Mouse (Mus musculus) heart, postnatal 4 days (tissue): ENCODE measurements around the gene Cd177. TPM values are rescaled to one million over a fixed set of nuclear protein-coding genes. Genes with fewer than 3 reads are reported as not detected.
A peak's percentile ranks its signal among the peaks of the same experiment; 100 is the strongest.
"Not testable (repeated sequence)": the region's sequence is repeated elsewhere in the genome, so short reads cannot be mapped to it uniquely, and the experiment has no call there.

Experiments
- DNase-seq: peaks from one replicate; pipeline ENCODE4 v3.0.0; 2021
- total RNA-seq, 2 experiments: library from RNA; stranded (reverse); gene quantifications; 2 replicates each; pipeline ENCODE4 v1.2.3; 2021

Cd177 gene
- under 1 TPM; 0.10 to 0.18 TPM for total RNA-seq

DNA sequence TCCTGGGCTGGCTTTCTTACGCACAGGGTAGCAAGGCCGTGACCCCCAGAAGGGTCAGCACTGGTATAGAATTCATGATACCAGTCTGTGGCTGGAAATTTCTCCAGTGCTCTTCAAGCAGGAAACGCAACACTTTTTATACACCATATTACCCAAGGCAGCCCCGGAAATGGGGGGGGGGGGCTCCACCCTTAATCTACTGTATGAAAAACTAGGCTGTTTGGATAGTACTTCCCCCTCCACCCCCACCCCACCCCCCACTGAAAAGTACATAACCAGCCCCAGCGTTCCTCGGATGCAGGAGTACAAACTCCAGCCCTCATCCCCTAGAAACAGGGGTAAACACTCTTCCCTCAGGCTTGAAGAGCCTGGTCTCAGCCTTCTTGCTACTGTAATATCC is at the start of gene Cd177:
Gene Cd177 (minus strand): TSS at position 101 of the 400 bp plus-strand sequence.
- no peak for DNase-seq

DNA sequence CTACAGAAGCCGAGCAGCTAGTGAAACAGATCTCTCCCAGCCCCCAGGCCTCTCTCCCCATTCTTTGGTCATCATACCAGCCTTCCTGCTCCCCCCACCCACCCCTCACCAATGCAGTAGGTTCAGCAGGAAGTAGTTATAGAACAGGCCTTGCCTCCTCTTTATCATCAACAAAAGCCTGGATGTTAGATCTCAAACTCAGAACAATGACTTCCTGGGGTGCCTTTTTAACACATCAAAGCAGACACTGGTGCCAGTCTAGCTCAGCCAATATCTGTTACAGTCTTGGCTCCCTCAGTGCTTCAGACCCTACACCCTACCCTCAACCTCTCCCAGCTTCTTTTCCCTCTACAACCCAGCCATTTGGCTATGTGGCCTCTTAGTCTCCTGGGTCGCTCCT is 48.9 kb upstream of the Cd177 start:
- DNase-seq, result no peak

DNA sequence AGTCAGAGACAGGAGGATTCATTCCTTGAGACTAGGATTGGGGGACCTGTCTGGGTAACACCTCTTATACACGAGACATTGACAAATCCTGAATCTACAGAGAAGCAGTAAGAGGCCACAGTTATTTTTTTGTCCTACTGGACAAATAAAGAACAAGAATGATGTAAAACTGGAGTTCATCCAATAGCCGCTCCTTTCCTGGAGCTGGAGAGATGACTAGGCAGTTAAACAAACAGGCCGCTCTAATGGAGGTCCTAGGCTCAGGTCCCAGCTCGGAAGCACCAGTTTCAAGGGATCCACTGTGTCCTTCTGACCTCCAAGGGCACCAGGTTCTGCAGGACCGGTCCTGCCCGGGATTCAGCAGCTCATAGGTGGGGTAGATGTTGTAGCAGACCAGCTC is 44.7 kb upstream of the Cd177 start:
- no peak for DNase-seq

DNA sequence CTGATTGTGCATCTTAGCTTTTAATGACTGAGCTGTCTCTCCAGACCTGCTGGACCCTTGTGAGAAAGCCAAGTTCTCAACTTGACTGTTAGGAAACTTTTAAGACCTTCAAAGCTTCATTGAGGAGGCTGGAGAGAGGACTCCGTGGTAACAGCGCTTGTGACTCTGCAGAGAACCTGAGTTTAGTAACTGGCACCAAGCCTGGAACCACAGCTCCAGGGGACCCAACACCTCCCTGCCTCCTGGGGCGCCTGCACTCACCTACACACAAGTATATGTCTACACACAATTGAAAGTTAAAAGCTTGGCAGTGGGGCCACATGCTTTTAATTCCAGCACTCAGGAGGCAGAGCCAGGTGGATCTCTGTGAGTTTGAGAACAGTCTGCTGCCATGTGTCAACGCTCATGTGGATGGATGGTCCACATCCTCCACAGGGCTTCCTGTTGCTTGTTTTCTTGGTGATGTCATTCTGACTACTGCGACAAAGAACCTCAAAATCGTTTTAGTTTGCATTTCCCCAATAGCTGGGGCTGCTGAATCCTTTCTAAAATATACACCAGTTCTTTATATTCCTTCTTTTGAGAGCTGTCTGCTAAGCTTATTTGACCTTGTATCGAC is 42.1 kb upstream of the Cd177 start:
- no peak for DNase-seq

DNA sequence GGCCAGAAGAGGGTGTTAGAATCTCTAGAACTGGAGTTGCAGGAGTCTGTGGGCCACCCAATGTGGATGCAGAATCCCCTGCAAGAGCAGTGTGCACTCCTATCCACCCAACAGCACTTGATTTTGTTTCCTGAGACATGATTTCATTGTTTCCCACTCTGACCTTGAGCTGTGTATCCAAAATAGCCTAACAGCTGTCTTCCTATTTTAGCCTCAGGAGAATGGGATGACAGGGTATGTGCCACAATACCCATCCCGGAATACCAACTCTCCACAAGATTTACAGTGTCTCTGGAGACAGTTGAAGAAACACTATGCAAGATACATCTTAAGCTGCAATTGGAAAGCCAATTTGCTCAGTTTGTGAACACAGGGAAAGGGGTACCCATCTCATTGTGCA is 37.8 kb upstream of the Cd177 start:
- no peak for DNase-seq

DNA sequence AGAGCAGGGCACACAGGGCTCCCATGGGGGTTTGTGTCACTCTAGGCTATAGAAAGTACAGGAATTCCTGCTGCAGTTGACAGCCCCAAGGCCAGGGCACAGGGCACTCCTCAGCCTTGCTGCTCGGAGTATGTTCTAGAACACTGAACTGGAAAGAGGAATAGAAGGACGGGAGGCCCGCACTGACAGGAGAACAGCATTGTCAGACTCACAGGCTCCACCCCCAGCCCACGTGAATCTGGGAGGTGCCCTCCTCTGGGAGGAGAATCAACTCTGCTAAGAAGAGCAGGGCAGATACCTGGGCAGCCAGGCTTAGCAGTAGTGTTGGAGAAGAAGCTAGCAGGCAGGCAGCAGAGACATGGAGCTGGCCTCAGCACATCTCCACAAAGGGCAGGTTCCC is 16.8 kb upstream of the Cd177 start, which contains the start of gene Ceacam10:
Gene Ceacam10 (plus strand): TSS at position 289 of the 400 bp plus-strand sequence.
- DNase-seq, result not testable (repeated sequence)

DNA sequence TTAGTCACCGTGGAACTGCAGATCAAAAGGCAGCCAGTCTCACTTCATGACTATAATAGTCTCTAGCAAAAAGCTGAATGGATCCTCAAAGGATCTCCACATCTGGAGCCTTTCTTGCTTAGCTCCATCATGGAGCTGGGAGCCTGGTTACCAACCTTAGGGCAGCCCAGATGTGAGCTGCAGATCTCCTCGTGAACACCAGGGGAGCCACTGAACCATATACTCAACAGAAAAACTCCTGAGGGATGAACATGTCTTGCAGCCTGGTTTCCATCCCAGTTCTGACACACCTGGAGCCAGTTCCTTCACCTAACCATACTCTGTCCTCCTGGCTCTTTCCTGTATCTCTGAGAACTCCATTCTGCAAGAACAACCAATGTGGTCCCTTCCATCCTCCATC is 16.0 kb upstream of the Cd177 start:
- DNase-seq, result no peak

DNA sequence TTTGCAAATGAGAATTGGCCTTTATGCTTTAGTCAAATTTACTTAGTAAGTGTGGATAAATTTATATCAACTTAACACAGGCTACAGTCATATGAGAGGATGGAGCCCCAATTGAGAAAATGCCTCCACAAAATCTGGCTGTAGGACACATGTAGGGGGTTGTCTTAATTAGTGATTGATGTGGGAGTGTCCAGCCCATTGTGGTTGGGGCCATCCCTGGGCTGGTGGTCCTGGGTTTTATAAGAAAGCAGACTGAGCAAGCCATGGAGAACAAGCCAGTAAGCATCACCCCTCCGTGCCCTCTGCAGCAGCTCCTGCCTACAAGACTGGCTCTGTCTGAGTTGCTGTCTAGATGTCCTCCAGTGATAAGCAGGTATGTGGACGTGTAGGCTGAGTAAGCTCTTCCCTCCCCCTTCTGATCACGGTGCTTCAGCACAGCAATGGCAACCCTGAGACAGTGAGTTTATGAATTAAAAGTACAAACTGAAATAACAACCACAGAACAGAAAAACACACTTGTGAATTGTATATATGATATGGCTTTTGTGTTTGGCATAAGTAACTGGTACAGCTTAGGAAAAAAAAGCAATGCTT is 13.9 kb upstream of the Cd177 start:
- no peak for DNase-seq

DNA sequence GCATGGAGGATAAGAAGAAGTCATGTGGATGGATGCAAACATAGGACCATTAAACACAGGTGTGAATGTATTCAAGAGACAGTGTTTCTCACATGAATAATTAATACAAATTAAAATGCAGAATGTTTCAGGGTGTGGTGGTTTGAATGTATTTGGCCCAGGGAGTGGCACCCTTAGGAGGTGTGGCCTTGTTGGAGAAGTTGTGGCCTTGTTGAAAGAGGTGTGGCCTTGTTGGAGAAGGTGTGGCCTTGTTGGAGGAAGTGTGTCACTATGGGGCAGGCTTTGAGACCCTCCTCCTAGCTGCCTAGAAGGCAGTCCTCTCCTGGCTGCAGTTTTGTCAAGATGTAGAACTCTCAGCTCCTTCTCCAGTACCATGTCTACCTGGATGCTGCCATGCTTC is 11.2 kb upstream of the Cd177 start:
- DNase-seq, result no peak

DNA sequence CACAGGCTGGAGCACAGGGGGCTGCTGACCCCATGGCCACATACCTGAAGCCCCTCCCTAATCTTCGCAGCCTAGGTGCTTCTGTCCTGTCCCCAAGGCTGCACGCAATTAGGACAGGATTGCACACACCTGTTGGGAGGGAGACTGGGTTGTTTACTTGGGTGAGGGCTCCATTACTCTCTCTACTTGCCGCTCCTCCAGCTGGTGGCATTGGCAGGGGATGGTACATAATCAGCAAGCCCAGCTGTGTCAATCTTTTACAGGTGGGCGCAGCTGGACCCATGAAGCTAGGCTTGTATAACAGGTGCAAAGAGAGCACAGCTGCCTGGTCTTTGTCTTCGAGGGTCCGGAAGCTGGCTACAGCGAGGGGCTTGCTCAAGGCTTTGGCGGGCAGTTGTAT is 2.5 kb upstream of the Cd177 start:
- DNase-seq, result no peak

DNA sequence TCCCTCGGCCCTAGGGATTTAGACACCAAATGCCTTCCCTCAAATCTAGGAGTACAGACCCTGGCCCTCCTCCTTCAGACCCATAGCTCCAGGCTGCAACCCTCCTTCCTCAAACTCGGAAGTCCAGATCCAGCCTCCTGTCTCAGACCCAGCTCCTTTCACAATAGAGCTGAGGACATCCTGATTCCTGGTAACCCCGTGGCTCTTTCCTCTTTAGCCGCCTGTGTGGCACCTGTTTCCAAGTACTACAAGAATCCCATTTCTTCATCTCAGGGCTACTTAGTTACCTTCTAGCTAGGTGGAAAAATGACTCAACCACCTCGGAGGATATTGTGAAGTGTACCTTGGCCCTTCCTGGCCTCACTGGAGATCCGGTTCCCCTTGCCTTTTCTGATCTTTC is 1.1 kb upstream of the Cd177 start:
- DNase-seq, result no peak

DNA sequence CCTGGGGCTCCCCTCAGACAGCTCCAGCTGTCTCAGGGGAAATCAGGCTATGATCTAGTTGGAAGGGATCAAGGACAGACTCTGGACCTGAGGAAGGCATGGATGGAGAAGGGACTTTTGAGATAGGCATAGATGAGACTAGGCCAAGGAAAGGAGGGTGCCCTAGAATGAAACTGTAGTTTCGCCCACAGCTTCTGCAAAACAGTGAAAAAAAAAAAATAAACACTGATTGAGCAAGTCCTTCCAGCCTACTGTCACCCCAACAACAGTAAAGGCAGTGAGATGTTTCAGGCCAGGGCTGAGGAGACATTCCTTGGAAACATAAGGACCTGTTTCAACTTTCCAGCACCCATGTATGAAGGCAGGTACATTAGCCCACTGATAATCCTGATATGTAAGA is 1.6 kb downstream of the Cd177 start:
- DNase-seq, result no peak

DNA sequence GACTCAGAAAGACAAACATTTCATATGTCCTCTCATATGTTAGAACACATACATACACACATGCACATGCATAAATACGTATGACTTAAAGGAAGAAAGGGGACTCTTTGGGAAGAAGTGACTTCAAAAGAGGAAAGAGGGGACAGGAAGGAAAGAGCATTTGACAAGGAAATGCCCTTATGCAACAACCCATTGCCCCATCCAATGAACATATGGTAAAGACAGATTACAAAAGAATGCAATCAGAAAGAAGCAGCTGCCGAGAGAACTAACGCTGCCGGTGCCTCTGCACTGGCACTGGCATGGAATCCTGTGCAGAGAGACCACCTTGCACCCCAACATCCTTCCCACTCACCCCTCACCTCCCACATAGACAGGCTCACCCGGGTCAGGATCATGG is 6.6 kb downstream of the Cd177 start:
- no peak for DNase-seq

DNA sequence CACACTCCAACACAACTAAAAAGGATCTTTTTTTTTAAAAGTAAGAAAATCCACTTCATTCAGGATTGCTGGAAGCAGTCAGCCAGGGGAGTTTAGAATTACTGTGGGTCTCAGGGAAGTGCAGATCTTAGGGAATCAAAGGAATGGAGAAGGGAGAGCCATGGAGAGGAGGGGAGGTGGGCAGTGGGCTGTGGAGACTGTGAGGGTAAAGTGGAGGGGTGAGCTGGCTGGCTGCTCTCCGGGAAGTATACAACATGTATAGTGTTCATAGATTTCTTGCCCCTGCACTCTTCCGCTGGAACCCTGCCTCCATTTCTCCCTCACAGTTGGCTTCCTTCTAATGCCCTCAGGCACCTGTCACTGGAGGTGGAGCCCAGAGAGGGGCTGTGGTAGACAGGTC is 8.5 kb downstream of the Cd177 start:
- no peak for DNase-seq

DNA sequence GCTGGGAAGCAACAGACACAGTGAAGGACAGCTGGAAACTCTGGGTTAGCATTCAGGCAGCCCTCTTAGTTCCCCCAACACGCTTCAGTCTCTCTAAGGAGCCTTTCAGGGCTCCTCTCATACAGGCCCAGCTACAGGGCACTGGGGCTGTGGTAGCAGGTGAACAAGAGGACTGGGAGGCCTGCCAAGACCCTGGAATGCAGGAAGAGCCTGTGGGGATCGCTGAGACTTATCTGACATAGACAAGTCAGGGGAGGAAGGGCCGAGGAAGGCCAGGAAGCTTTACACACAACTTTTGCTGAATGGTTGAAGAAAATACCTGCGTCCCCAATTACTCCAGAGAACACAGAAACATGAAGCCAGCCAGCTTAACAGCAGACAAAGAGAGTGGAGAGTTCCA is 9.4 kb downstream of the Cd177 start:
- no peak for DNase-seq

DNA sequence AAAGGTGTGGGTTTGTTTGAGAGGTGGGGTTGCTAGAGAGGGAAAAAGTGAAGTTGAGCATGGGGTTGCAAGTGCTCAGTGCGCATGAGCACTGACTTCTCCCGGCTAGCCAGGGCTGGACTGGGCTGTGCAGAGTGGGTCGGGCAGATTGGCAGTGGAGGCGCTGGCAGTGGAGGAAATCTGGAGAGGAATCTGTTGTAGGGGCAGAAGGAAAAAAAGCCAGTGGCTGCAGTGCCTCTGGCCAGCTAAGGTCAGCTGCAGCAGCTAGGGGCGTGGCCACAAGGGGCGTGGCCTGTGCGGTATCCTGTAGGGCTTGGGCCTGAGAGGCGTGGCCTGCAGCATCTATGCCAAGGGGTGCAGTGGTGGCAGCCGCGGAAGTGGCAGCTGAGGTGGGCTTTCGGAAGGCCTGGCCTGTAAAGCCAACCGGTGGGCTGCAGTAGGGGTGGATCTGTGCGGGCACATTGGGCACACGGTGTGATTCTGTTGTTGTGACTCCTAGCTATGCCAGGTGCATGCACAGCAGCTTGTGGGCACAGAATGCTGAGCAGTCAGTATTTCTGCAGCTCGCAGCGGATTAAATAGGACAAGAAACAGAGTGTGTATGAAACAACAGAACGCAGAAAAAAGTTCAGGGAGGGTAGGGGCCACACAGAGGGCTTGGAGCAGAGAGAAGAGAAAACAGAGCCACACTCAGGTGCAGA is 24.0 kb downstream of the Cd177 start:
- peak; percentile 7 for DNase-seq

DNA sequence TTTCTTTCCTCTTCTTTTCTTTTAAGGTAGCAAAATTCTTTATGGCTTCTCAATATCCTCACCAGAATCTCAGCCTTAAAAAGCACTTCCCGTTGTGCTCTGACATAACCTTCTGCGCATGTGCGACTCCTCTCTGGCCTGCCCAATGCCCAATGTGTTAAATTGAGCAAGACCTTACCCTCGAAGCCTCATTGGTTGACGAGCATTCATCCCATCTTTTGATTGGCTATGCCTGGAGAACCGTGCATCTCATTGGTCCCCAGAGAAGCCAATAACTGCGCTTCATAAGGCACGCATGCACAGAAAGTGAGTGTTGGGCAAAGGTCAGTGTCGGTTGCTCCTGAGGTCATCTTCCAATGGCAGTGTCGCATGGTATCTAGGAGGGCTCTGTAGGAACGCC is 33.3 kb downstream of the Cd177 start, which contains the start of gene Gm4763:
Gene Gm4763 (minus strand): TSS at position 101 of the 400 bp plus-strand sequence.
- DNase-seq, result not testable (repeated sequence)

DNA sequence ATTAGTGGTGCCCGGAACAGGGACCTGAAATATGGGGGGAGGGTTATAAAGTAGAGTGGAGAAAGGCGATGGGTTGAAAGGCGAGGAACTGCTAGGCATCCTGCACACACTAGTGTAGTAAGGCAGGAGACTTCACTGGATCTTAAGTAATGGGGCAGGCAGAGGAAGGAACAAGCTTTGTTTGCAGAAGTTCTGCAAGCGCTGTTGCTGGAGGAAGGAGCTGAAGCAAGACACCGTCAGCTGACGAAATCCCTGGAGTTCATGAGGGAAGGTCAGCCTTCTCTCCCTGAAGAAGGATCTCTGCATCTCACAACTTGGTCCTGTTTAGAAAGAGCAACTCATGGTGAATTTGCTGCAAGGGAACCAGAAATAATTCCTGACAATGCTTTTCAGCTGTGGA is 45.1 kb downstream of the Cd177 start:
- DNase-seq, result no peak

DNA sequence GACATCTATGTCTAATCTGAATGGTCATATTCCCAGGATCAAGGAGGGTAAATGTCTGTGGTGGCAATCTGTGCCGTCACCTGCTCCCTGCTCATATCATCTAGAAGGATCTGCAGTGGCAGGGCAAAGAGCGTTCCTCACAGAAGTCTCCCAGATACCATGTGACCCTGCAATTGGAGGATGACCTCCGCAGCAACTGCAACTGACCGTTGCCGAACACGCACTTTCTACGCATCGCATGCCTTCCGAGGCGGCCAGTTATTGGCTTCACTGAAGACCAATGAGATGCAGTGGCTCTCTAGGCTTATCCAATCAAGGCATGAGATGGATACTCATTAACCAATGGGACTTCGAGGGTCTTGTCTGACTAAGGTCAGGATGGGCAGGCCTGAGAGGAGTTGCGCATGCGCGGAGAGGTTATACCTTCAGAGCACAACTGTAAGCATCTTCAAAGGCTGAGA is 51.2 kb downstream of the Cd177 start, which contains the start of gene BC049730:
Gene BC049730 (plus strand): TSS at position 411 of the 461 bp plus-strand sequence.
- DNase-seq, result no peak

DNA sequence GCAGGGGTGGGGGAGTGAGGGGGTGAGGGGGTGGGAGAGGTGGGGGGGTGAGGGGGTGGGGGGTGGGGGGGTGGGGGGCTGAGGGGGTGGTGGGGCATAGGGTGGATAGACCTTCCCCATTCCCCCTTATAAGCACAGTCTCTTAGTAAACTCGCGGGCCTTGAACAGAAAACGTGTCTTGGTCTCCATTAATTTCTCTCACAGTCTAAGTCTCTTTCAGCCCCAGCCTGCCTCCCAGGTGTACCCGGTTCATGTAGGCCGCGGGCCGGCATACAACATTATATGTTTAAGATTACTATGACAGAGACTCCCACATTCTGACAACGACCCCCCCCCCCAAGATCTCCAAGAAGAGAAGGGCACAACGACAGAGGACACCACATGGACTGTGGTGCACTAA is 57.3 kb downstream of the Cd177 start:
- DNase-seq, result not testable (repeated sequence)

DNA sequence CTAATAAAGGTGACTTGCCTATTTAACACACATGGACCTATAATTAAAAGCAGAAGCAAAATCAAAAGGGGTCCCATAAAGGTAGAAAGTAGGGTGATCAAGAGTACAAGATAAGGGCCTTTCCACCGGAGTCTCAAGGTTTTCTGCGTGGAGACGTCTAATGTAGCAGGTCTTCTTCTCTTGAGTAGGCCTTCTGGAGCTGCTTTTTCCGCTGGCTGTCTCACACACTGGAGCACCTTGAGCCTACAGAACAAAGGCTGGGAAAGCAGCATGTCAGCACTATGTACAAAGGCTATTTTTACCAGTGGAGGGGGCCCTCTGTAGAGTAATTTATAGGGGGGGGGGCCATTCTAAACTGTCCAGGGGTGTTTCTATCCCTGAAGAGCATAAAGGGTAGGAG is 62.2 kb downstream of the Cd177 start:
- not testable (repeated sequence) for DNase-seq
